Mouse (Mus musculus) left cerebral cortex, adult 9 months (tissue): ENCODE data around the gene Atrx.
"Not testable (repeated sequence)": the region's sequence is repeated elsewhere in the genome, so short reads cannot be mapped to it uniquely, and the experiment has no call there.

Source experiments
- DNase-seq, 2 experiments: peaks; one replicate each; pipeline ENCODE4 v3.0.0; 2022; ENCODE audit warnings: low spot score in 2 of 2

Atrx gene

GRCm38 (mm10) chrX:105928861-105929477, at the start of gene Atrx:
Gene Atrx, minus strand, starts transcription at chrX:105929403.
- DNase-seq: peak; percentile 62 to 75

DNA sequence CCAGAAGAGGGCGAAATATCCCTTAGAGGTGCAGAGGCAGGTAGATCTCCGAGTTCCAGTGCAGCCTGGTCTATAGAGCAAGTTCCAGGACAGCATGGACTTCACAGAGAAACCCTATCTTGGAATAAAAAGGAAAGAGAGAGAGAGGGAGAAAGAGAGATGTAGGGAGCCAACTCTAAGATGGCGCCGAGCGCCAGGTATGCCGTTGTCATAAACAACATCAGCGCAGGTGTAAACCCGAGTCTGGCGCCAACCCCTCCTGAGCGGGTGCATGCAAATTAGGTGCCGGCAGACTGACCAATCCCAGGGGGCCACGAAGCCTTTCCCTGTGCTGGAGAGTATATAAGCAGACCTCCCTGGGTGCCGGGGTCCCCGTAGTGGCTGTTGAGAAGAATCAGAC, 27.9 kb upstream of the Atrx start:
- not testable (repeated sequence) for DNase-seq

- no peak for DNase-seq
Measured at GRCm38 (mm10) chrX:105953999-105954398, 24.8 kb upstream of the Atrx start.

GRCm38 (mm10) chrX:105946357-105946756, 17.2 kb upstream of the Atrx start:
- DNase-seq: no peak

DNA sequence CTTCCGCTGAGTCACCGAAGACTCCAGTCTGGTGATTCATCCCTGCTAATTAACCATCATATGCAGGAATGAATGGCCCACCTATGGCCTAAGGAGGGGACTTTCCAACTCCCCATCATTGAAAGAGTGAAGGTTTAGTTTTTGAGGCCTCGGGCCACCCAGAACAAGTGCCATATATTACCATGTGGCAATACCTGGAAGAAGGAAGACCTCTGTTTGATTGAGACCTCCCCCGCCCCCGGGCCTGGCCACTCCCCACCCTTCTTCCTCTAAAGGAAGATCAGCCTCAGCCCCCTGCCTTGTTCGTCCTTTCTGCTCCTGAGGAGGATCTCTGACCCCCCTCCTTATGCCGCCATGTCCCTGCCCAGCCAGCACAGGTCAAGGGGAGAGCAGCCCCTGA, 10.0 kb upstream of the Atrx start:
- DNase-seq: no peak

DNA sequence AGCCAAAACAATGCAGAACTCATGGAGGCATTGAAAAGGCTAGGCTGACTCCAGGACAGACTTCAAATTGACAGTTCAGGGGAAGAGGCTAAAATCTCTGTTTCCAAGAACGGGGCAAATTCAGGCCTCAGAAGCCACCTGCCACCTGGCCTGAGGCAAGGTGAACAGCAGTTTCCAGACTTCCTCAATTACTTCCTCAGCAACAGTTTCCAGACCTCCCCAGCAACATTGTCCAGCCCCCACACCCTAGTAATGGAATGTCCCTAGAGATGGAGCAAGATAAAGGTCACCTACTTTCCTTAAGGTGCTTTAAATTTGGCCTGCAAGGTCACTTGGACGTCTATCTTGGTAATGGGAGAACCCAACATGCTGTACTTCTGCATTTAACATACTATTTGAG, 8.5 kb upstream of the Atrx start:
- DNase-seq: no peak

- DNase-seq: no peak
Measured at GRCm38 (mm10) chrX:105934341-105934740, 5.1 kb upstream of the Atrx start.

DNA sequence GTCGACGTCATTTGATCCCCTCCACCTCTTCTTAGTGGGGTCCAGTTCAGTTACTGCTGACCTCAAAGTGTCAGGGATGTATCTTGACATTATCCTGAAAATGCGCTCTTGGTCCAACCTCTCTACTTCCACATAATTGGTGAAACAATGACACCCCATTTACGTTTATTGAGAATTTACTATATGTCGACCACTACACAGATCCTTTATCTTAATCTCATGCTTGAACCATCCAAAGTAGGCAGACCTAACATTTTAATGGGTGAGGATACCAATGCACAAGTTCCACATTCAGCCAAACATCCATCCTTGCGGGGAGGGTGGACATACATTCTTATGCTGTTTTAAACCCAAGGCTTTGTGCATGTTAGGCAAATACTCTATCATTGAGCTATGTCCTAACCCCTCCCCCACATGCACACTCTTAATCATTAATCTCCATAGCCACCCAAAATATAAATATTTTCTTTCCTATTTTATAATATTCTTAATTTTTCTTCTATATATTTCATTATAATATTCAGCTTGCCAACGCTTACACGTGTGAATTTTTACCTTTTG, 355 bp upstream of the Atrx start:
- DNase-seq: no peak

DNA sequence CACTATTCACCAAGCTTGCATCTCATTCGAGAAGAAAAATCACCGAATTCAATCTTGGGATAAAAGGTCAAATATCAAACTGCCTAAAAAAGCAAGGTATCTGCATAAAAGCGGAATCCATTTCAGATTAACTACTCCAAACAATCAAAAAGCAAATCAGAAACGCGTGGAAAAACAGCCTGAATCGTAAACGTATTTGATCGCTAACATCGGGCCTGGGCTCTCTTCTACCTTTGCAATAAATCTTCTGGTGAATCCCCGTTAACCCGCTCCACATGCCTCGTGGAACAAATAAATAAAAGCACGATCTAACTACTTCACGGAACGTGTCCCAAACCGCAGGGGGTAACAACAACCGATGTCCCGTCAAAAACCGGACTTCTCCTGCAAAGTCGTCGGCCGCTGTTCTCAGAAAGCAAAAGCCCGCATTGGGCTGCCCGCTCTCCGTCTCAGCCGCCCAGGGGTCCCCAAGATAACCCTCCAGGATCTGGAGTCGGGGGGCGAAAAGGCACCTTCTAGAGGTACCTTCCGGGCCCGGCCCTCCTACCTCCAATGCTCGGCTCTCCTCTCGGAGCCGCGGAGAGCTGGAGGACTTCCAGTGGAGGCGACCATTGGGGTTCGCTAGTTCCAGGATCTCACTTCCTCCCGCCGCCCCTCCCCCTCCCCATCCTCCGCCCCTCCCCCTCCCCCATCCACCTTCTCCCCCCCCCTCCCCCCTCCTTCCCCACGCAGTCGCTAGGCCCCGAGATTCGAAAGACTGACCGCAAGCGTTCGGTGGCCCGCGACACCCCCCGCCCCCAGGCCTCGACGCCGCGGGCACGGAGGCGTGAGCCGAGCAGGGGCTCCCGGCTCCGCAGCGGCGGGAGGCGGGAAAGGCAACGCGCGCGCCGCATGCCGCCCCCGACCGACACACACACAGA, 1.0 kb downstream of the Atrx start:
- DNase-seq: peak in 1 of 2 experiments; percentile 19

- DNase-seq: no peak
Measured at GRCm38 (mm10) chrX:105926121-105926735, 3.0 kb downstream of the Atrx start.

DNA sequence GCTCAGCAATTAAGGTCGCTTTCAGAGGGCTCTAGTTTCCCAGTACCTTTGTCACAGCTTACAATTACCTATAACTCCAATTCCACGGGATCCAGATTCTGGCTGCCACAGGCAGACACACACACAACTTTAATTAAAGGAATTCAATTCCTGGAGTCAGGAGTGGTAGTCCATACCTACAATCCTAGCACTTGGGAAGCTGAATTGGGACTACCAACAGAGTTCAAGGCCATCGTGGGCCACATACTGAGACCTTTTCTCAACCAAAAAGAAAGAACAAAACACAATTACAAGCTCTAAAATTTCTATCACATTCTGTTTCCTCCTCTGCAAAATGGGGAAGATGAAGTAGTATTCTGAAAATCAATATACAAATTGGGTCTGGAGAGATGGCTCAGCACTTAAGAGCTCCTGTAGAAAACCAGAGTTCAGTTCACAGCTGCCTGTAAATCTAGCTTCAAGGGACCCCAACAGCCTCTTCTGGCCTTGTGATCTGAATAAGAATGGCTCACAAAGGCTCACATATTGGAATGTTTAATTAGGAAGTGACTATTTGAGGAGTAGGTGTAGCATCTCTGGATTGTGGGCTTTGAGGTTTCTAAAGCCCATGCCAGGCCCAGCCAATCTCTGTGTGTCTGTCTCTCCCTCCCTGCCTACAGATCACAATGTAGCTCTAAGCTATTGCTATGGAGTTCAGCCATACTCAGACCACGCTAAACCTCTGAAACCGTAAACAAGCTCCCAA, 4.7 kb downstream of the Atrx start:
- DNase-seq: no peak

- no peak for DNase-seq
Measured at GRCm38 (mm10) chrX:105923896-105924295, 5.3 kb downstream of the Atrx start.

GRCm38 (mm10) chrX:105922986-105923385, 6.2 kb downstream of the Atrx start:
- not testable (repeated sequence) for DNase-seq

GRCm38 (mm10) chrX:105921421-105921820, 7.8 kb downstream of the Atrx start:
- DNase-seq: peak in 1 of 2 experiments; percentile 28

GRCm38 (mm10) chrX:105911728-105912127, 17.5 kb downstream of the Atrx start:
- DNase-seq: no peak

DNA sequence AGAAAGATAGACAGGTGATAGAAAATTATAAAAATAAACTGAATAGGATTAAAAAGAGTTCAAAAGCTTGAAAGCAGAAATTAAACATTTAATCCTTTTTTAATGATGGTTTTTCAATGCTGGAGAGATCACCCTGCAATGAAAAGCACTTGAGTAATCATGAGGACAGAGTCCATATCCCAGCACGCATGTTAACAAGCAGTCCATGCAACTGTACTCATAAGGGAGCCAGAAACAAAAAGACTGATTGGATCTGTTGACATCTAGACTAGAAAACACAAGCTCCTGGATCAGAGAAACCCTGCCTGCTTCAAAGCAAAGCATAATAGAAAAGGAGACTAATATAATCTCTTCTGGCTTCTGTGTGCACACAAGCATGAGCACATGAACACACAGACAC, 27.6 kb downstream of the Atrx start:
- DNase-seq: no peak

GRCm38 (mm10) chrX:105886921-105887320, 42.3 kb downstream of the Atrx start:
- DNase-seq: no peak

GRCm38 (mm10) chrX:105864367-105864766, 64.8 kb downstream of the Atrx start:
- DNase-seq: no peak

- no peak for DNase-seq
Measured at GRCm38 (mm10) chrX:105824462-105824861, 104.7 kb downstream of the Atrx start.

DNA sequence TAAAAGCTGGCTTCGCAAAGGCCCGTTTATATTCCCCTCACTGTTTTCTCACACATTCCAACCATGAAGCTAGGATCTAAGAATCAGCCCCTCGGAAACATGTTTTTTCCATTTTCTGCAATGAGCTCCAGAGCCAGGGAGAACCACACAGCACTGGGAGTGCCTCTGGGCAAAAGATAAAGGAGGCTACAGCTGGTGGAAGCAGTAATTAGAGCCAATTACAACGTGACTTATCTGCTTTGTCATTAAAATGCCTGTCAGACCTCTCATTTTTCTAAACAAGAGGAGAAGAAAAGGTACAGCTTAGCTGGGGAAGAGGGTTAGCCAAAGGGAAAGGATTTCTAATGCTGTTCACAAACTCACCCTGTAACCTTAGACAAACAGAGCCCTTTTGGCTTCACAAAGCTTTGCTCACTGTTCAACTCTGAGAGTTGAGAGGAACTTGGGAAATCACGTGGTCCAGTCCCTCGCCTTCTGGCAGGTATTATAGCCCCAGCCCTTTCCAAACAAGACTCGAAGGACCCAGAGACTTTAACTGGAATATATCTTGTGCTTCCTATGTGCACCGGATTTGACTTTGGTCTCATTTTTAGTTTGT, 134.3 kb downstream of the Atrx start:
- DNase-seq: no peak

DNA sequence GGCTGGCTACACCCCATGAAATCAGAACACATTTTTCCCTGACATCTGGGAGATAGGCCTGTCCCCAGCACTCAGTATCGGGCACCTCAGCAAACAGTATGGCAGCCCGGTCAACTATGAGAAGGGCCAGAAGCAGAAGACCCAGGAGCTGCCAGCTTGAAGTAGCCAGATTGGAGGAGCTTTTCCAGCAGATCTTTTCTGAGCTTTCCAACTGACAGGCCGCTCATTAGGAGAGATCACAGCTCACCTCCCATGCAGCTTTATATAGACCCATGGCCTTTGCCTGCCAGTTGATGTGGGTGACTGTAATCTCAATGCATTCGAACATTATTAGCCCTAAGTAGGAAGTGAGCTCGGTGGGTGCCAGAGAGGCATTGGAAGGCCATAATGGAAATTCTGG, 155.9 kb downstream of the Atrx start:
- DNase-seq: no peak
